Mouse (Mus musculus) hindbrain, postnatal 0 days (tissue): ENCODE measurements around the gene Ubxn11. TPM values are rescaled to one million over a fixed set of nuclear protein-coding genes. Genes with fewer than 3 reads are reported as not detected.

Source experiments
- ATAC-seq: fragments of 200-750 bp; cut with Nextera tagmentation; 2 replicates; pipeline ENCODE4 v1.8.0; 2017; ENCODE audit warnings: mild to moderate bottlenecking, moderate TSS enrichment, moderate library complexity
- DNase-seq: peaks from one replicate; pipeline ENCODE4 v3.0.0-alpha.2; 2015; ENCODE audit warnings: low spot score
- H3K27ac ChIP-seq: fragments of 300-500 bp; sonication (generic); 2 replicates; pipeline ENCODE4 v1.5.1; 2014; ENCODE audit warnings: mild to moderate bottlenecking
- H3K27me3 ChIP-seq: fragments of 300-500 bp; sonication (generic); 2 replicates; pipeline ENCODE4 v1.6.1; 2014; ENCODE audit warnings: low read length, mixed read lengths; ENCODE audit not compliant: insufficient read depth
- H3K36me3 ChIP-seq: fragments of 300-500 bp; sonication (generic); 2 replicates; pipeline ENCODE4 v1.6.1; 2014; ENCODE audit warnings: low read length, mixed read lengths; ENCODE audit not compliant: insufficient read depth
- H3K4me1 ChIP-seq: fragments of 300-500 bp; sonication (generic); 2 replicates; pipeline ENCODE4 v1.6.1; 2014; ENCODE audit warnings: antibody characterized with exemption, low read length, mixed read lengths; ENCODE audit not compliant: insufficient read depth
- H3K4me2 ChIP-seq: fragments of 300-500 bp; sonication (generic); 2 replicates; pipeline ENCODE4 v1.6.1; 2014; ENCODE audit warnings: low read depth, mild to moderate bottlenecking, low read length, moderate library complexity, mixed read lengths
- H3K4me3 ChIP-seq: fragments of 300-500 bp; sonication (generic); 2 replicates; pipeline ENCODE4 v1.5.1; 2014; ENCODE audit warnings: low read length
- H3K9ac ChIP-seq: fragments of 300-500 bp; sonication (generic); replicated peaks from 2 replicates; pipeline ENCODE4 v1.6.1; 2014; ENCODE audit warnings: mild to moderate bottlenecking, low read length, moderate library complexity, mixed read lengths
- H3K9me3 ChIP-seq: fragments of 300-500 bp; sonication (generic); 2 replicates; pipeline ENCODE4 v1.6.1; 2016; ENCODE audit warnings: low read length, mixed read lengths
- CTCF ChIP-seq: IDR thresholded peaks from 2 replicates; pipeline ENCODE4 v1.5.1; 2016; ENCODE audit warnings: antibody characterized with exemption, control low read depth, low read depth
- WGBS: fragments of 180-500 bp; shearing (Covaris S2); extraction: QIAGEN DNeasy Blood & Tissue Kit; methylation state at CpG from one replicate; pipeline ENCODE4 v1.1.7; 2014; 5-methylcytosine and 5-hydroxymethylcytosine counted together
- polyA plus RNA-seq: library from polyadenylated mRNA; unstranded; fragments of >200 nt; fragmentation: Nextera tagmentation; extraction: Ambion mirVana; gene quantifications from 2 replicates; pipeline ENCODE4 v1.2.1, GENCODE M21; 2015
- total RNA-seq: library from RNA; depleted of rRNA; stranded (reverse); fragments of >200 nt; gene quantifications from 2 replicates; pipeline ENCODE4 v1.2.3, GENCODE M21; 2014

The Ubxn11 gene
- total and polyA plus RNA-seq, 2 experiments from 2014 or later: 8.9 to 14.0 TPM

DNA sequence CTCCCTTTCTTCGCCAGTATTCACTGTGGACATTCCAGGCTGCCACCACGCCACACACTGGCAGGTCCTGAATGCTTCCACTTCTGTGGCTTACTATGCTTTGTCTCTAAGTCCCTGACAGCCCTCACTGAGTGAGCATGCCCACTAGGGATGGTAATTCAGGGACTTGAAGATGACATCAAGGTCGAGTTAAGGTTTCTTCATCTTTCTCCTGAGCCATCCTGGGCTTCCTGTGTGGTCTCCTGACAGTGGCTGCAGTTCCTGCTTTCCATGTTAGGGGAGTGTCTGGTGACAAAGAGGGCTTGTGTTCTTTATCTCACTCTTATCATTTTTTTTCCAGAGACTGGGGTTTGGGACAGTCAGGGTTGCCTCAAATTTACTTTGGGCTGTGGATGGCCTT lies 8.3 kb downstream of the Ubxn11 start:
- WGBS: 51% methylated on average over 3 of the region's 3 CpGs
- ATAC-seq (no peak), DNase-seq (no peak)
- Histone ChIP-seq H3K9me3 (no peaks in the 10 kb centered on the region), H3K4me2 (no peak overlapping the region), H3K4me1 (no peaks in the 10 kb centered on the region), H3K27ac (no peak overlapping the region), H3K4me3 (no peak overlapping the region), H3K9ac (no peak overlapping the region), H3K27me3 (no peaks in the 10 kb centered on the region), H3K36me3 (no peaks in the 10 kb centered on the region)
- no peak for TF ChIP-seq CTCF

DNA sequence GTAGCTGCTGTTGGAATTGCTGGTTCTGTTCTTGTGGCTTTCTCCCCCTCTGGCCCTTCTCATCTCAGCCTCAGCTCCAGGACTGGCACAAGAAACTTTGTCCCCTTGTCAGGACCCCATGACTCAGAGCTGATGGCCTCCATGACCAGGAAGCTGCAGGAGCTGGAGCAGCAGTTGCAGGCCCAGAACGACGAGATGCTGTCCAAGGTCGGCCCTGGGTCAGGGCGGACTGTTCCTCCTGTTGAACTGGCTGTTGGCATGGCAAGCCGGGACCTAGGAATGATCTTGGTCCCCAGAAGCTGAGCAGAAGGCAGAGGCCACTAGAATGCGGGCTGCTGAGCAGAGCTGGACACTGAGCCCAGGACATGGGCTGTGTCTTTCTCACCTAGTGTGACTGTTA lies 10.0 kb downstream of the Ubxn11 start:
- DNase-seq: no peak
- WGBS: 76% methylated on average over 6 of the region's 6 CpGs
- no peak for ATAC-seq
- no peak for TF ChIP-seq CTCF
- H3K4me3 ChIP-seq: no peak overlapping the region
- H3K4me1 ChIP-seq: no peaks in the 10 kb centered on the region
- H3K27me3 ChIP-seq: no peaks in the 10 kb centered on the region
- H3K9me3 ChIP-seq: no peaks in the 10 kb centered on the region
- H3K4me2 ChIP-seq: no peak overlapping the region
- H3K27ac ChIP-seq: no peak overlapping the region
- no peak overlapping the region for H3K9ac ChIP-seq
- H3K36me3 ChIP-seq: no peaks in the 10 kb centered on the region

- Histone ChIP-seq H3K9ac (no peak overlapping the region), H3K27ac (no peak overlapping the region), H3K27me3 (no peaks in the 10 kb centered on the region), H3K4me1 (no peaks in the 10 kb centered on the region), H3K9me3 (no peaks in the 10 kb centered on the region), H3K36me3 (no peaks in the 10 kb centered on the region), H3K4me2 (no peak overlapping the region), H3K4me3 (no peak overlapping the region)
- WGBS: 48% methylated on average over 10 of the region's 10 CpGs
- TF ChIP-seq CTCF: no peak
- ATAC-seq (0 out of 2 replicates have a peak, but pooled peaks have one; percentile 15), DNase-seq (no peak)
Measured at GRCm38 (mm10) chr4:134113356-134113994, 11.1 kb downstream of the Ubxn11 start.

DNA sequence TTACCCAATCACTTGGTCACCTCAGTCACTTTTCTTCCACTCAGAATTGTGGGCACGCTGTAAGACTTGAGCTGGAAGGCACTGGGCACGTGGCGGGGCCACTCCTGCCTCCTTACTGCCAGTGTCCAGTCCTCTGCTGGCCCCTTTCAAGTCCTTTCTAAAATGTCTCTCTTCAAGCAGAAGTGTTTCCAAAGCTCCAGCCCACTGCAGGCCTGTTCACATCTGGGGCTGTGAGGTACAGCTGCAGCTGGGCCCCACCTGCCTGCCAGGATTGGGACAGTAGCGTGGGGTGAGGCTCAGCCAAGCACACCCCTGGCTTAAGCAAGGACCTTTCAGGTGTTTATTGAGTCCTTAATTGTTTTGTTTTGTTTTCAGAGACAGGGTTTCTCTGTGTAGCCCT lies 11.7 kb downstream of the Ubxn11 start:
- H3K4me3 ChIP-seq: no peak overlapping the region
- no peaks in the 10 kb centered on the region for H3K27me3 ChIP-seq
- no peak overlapping the region for H3K27ac ChIP-seq
- H3K9me3 ChIP-seq: no peaks in the 10 kb centered on the region
- H3K4me2 ChIP-seq: no peak overlapping the region
- ATAC-seq (no peak), DNase-seq (no peak)
- no peak overlapping the region for H3K9ac ChIP-seq
- 90% methylated on average over 4 of the region's 4 CpGs for WGBS
- TF ChIP-seq CTCF: no peak
- no peaks in the 10 kb centered on the region for H3K36me3 ChIP-seq
- no peaks in the 10 kb centered on the region for H3K4me1 ChIP-seq

DNA sequence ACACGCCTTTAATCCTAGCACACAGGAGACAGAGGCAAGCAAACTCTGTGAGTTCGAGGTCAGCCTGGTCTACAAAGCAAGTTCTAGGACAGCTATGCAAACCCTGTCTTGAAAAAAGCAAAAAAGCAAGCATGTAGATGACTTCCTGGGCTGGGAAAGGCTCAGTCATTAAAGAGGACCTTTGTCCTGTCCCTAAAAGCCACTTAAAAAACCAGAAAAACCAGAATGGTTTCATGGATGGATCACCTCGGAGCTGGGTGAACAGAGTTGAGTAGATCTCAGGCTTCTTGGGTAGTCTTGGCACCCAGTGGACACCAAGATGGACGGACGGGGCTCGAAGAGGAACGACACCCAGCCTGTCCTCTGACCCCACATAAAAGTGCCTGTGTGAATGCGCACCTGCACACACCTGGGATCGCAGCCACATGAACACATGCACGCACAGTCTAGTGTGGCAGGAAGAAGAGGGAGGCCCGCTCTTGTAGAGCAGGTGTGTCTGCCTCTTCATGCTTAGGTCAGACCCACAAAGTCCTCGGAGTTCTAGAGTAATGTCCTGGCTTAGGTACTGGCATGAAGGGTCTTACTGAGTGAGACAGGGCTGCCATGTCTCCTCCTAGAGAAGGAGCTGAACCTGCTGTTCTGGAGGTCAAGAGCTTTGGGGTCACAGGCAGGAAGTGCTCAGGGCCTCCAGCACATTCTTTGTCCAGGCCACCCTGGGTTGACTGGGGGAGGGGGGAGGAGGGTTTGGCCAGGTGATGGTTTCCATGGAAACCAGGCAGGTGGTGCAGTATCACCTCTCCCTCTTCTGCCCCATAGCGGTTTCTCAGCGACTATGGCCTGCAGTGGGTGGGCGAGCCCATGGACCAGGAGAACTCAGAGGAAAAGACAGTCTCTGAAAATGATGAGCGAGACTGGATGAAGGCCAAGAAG lies 13.1 kb downstream of the Ubxn11 start:
- no peak overlapping the region for H3K4me3 ChIP-seq
- WGBS: 89% methylated on average over 16 of the region's 16 CpGs

GRCm38 (mm10) chr4:134116501-134116900 lies 14.1 kb downstream of the Ubxn11 start:
- no peaks in the 10 kb centered on the region for H3K27me3 ChIP-seq
- 86% methylated on average over 2 of the region's 2 CpGs for WGBS
- no peak overlapping the region for H3K4me3 ChIP-seq
- no peaks in the 10 kb centered on the region for H3K4me1 ChIP-seq
- ATAC-seq: no peak
- no peak for DNase-seq
- H3K9ac ChIP-seq: no peak overlapping the region
- no peaks in the 10 kb centered on the region for H3K36me3 ChIP-seq
- TF ChIP-seq CTCF: no peak
- H3K4me2 ChIP-seq: no peak overlapping the region
- no peaks in the 10 kb centered on the region for H3K9me3 ChIP-seq
- no peak overlapping the region for H3K27ac ChIP-seq

More for the DNA sequence above, 13.1 kb downstream of the Ubxn11 start:
- Histone ChIP-seq H3K4me1 (no peaks in the 10 kb centered on the region), H3K9me3 (no peaks in the 10 kb centered on the region), H3K27ac (no peak overlapping the region), H3K9ac (no peak overlapping the region), H3K27me3 (no peaks in the 10 kb centered on the region), H3K4me2 (no peak overlapping the region), H3K36me3 (no peaks in the 10 kb centered on the region)
- ATAC-seq: no peak
- DNase-seq: no peak
- TF ChIP-seq CTCF: no peak
